Mouse (Mus musculus): ENCODE data around the gene Lrpprc.

- no peak for TF ChIP-seq POLR2A (IDR thresholded peaks at IDR 0.05; ENCODE audit: extremely low read depth, insufficient read depth, low read length)
- TF ChIP-seq CTCF (IDR thresholded peaks at IDR 0.05; ENCODE audit: low read depth, low read length): no peak
Observed at GRCm38 (mm10) chr17:84786911-84787310, 3.7 kb downstream of the Lrpprc start.

Data from liver, adult 2 months (tissue).